Mouse (Mus musculus) megakaryocyte, embryonic 14.5 days (primary cell): ENCODE data around the gene Lmbr1l.

ENCODE experiments used
- FLI1 ChIP-seq: IDR thresholded peaks from 2 replicates; pipeline ENCODE4 v1.6.1; 2012; ENCODE audit warnings: low read length, inconsistent platforms, mixed read lengths
- GATA1 ChIP-seq: IDR thresholded peaks from 3 replicates; pipeline ENCODE4 v1.6.1; 2012; ENCODE audit warnings: mixed read lengths, low read length, inconsistent platforms, borderline replicate concordance

GRCm38 (mm10) chr15:98948857-98949606 lies 31.0 kb upstream of the Lmbr1l start:
- TF ChIP-seq GATA1: no peak
- TF ChIP-seq FLI1: no peak
